Mouse (Mus musculus): ENCODE data around the gene Wtap.

DNA sequence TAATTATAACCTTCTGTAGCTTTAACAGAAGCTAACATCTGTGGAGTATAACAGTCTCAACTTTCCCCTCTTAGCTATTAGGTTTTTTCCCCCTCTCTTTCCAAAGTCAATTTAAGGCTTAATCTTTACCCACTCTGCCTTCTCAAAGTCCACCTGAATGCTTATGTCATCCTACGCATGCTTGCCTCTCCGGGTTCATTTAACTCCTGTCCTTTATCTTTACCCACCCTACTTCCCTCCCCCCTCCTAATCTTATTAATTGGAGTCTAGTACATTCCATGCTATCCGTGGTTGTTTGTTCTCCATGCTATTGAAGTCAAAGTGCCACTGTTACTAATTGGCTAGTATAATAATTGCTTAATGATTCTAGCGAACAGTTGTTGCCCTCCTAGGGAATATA, 58.2 kb downstream of the Wtap start:
- TF ChIP-seq CTCF (IDR thresholded peaks at IDR 0.05; ENCODE audit: low read depth, low read length) (no peak), GATA1 (IDR thresholded peaks at IDR 0.05; ENCODE audit: borderline replicate concordance, low read length) (no peak), GATA2 (IDR thresholded peaks at IDR 0.05; ENCODE audit: borderline replicate concordance, low read depth, low read length) (no peak), TAL1 (conservative IDR thresholded peaks at IDR 0.05; ENCODE audit: low read depth, low read length) (no peak)
